Mouse (Mus musculus) kidney, postnatal 0 days (tissue): ENCODE measurements around the gene Galnt2. TPM values are rescaled to one million over a fixed set of nuclear protein-coding genes. Genes with fewer than 3 reads are reported as not detected.

Source experiments
- ATAC-seq: fragments of 200-750 bp; cut with Nextera tagmentation; replicated peaks from 2 replicates; pipeline ENCODE4 v1.8.0; 2017; ENCODE audit warnings: low read depth, moderate number of reproducible peaks, moderate TSS enrichment, moderate library complexity; ENCODE audit not compliant: low FRiP score
- DNase-seq: peaks from one replicate; pipeline ENCODE4 v3.0.0-alpha.2; 2016; ENCODE audit warnings: low spot score
- H3K27ac ChIP-seq: fragments of 300-500 bp; sonication (generic); 2 replicates; pipeline ENCODE4 v1.5.1; 2014; ENCODE audit warnings: mild to moderate bottlenecking
- H3K27me3 ChIP-seq: fragments of 300-500 bp; sonication (generic); 2 replicates; pipeline ENCODE4 v1.6.1; 2014; ENCODE audit warnings: low read length, mixed read lengths; ENCODE audit not compliant: insufficient read depth
- H3K36me3 ChIP-seq: fragments of 300-500 bp; sonication (generic); 2 replicates; pipeline ENCODE4 v1.6.1; 2014; ENCODE audit warnings: low read length, mixed read lengths; ENCODE audit not compliant: insufficient read depth
- H3K4me1 ChIP-seq: fragments of 300-500 bp; sonication (generic); replicated peaks from 2 replicates; pipeline ENCODE4 v1.6.1; 2014; ENCODE audit warnings: antibody characterized with exemption, low read length, mixed read lengths; ENCODE audit not compliant: insufficient read depth
- H3K4me2 ChIP-seq: fragments of 300-500 bp; sonication (generic); 2 replicates; pipeline ENCODE4 v1.6.1; 2014; ENCODE audit warnings: mild to moderate bottlenecking, low read length, moderate library complexity, mixed read lengths
- H3K4me3 ChIP-seq: fragments of 300-500 bp; sonication (generic); replicated peaks from 2 replicates; pipeline ENCODE4 v1.5.1; 2014; ENCODE audit warnings: low read depth, low read length
- H3K9ac ChIP-seq: fragments of 300-500 bp; sonication (generic); 2 replicates; pipeline ENCODE4 v1.6.1; 2014; ENCODE audit warnings: low read depth, low read length
- H3K9me3 ChIP-seq: fragments of 300-500 bp; sonication (generic); replicated peaks from 2 replicates; pipeline ENCODE4 v1.6.1; 2016; ENCODE audit warnings: low read length, inconsistent platforms, mixed read lengths
- CTCF ChIP-seq: IDR thresholded peaks from 2 replicates; pipeline ENCODE4 v1.5.1; 2016; ENCODE audit warnings: antibody characterized with exemption, low read depth, mild to moderate bottlenecking, moderate library complexity
- WGBS: fragments of 180-500 bp; shearing (Covaris S2); extraction: QIAGEN DNeasy Blood & Tissue Kit; methylation state at CpG from one replicate; pipeline ENCODE4 v1.1.7; 2014; 5-methylcytosine and 5-hydroxymethylcytosine counted together
- polyA plus RNA-seq: library from polyadenylated mRNA; unstranded; fragments of >200 nt; fragmentation: Nextera tagmentation; extraction: Ambion mirVana; gene quantifications from 2 replicates; pipeline ENCODE4 v1.2.1, GENCODE M21; 2015

Gene Galnt2
- polyA plus RNA-seq, 1 experiment from 2014 or later, result 60.3 TPM

GRCm38 (mm10) chr8:124270904-124271303 is 39.7 kb downstream of the Galnt2 start:
- H3K4me1 ChIP-seq, result peaks cover 26% of the 10 kb centered on the region; the same call in 1 of the 2 replicates
- H3K9me3 ChIP-seq, result no peaks in the 10 kb centered on the region
- ATAC-seq (peak; percentile 64), DNase-seq (no peak)
- TF ChIP-seq CTCF, result no peak
- no peak overlapping the region for H3K9ac ChIP-seq
- H3K36me3 ChIP-seq, result no peaks in the 10 kb centered on the region
- H3K4me2 ChIP-seq, result no peak overlapping the region
- WGBS, result 39% methylated on average over 11 of the region's 11 CpGs
- H3K4me3 ChIP-seq, result no peak overlapping the region
- peak overlapping the region; percentile 39 for H3K27ac ChIP-seq
- H3K27me3 ChIP-seq, result no peaks in the 10 kb centered on the region

- H3K9ac ChIP-seq, result no peak overlapping the region
- peak overlapping the region; percentile 39 for H3K27ac ChIP-seq
- no peak overlapping the region for H3K4me2 ChIP-seq
- no peak overlapping the region for H3K4me3 ChIP-seq
- no peaks in the 10 kb centered on the region for H3K9me3 ChIP-seq
- WGBS, result 46% methylated on average over 12 of the region's 12 CpGs
- H3K4me1 ChIP-seq, result peaks cover 26% of the 10 kb centered on the region; the same call in 1 of the 2 replicates
- TF ChIP-seq CTCF, result no peak
- H3K27me3 ChIP-seq, result no peaks in the 10 kb centered on the region
- no peaks in the 10 kb centered on the region for H3K36me3 ChIP-seq
- ATAC-seq (no peak), DNase-seq (no peak)
Measured at GRCm38 (mm10) chr8:124271518-124271917, 40.3 kb downstream of the Galnt2 start.

GRCm38 (mm10) chr8:124272792-124273191 is 41.6 kb downstream of the Galnt2 start:
- no peak for TF ChIP-seq CTCF
- ATAC-seq, result no peak
- Histone ChIP-seq H3K9me3 (no peaks in the 10 kb centered on the region), H3K36me3 (no peaks in the 10 kb centered on the region), H3K9ac (no peak overlapping the region), H3K27ac (no peak overlapping the region), H3K4me1 (peaks cover 26% of the 10 kb centered on the region; the same call in 1 of the 2 replicates), H3K4me2 (no peak overlapping the region), H3K27me3 (no peaks in the 10 kb centered on the region), H3K4me3 (no peak overlapping the region)
- no peak for DNase-seq
- WGBS, result 49% methylated on average over 3 of the region's 3 CpGs

- 72% methylated on average over 8 of the region's 8 CpGs for WGBS
- Histone ChIP-seq H3K9me3 (no peaks in the 10 kb centered on the region), H3K4me1 (peaks cover 26% of the 10 kb centered on the region; the same call in 1 of the 2 replicates), H3K36me3 (no peaks in the 10 kb centered on the region), H3K4me2 (no peak overlapping the region), H3K9ac (no peak overlapping the region), H3K4me3 (no peak overlapping the region), H3K27ac (no peak overlapping the region), H3K27me3 (no peaks in the 10 kb centered on the region)
- TF ChIP-seq CTCF, result no peak
- ATAC-seq (no peak), DNase-seq (no peak)
Measured at GRCm38 (mm10) chr8:124273606-124274218, 42.5 kb downstream of the Galnt2 start.

- Histone ChIP-seq H3K27ac (no peak overlapping the region), H3K4me3 (no peak overlapping the region), H3K9ac (no peak overlapping the region), H3K36me3 (no peaks in the 10 kb centered on the region), H3K27me3 (no peaks in the 10 kb centered on the region), H3K4me1 (peaks cover 22% of the 10 kb centered on the region; the same call in 1 of the 2 replicates), H3K9me3 (no peaks in the 10 kb centered on the region), H3K4me2 (no peak overlapping the region)
- 73% methylated on average over 10 of the region's 10 CpGs for WGBS
- no peak for TF ChIP-seq CTCF
- DNase-seq (no peak), ATAC-seq (no peak)
Measured at GRCm38 (mm10) chr8:124274441-124275120, 43.4 kb downstream of the Galnt2 start.

- WGBS, result 94% methylated on average over 10 of the region's 10 CpGs
- Histone ChIP-seq H3K4me2 (no peak overlapping the region), H3K27me3 (no peaks in the 10 kb centered on the region), H3K36me3 (no peaks in the 10 kb centered on the region), H3K4me1 (peaks cover 16% of the 10 kb centered on the region; the same call in 1 of the 2 replicates), H3K9ac (no peak overlapping the region), H3K4me3 (no peak overlapping the region), H3K9me3 (no peaks in the 10 kb centered on the region), H3K27ac (no peak overlapping the region)
- TF ChIP-seq CTCF, result no peak
- ATAC-seq, result no peak
- DNase-seq, result no peak
Measured at GRCm38 (mm10) chr8:124275377-124276071, 44.3 kb downstream of the Galnt2 start.
